Mouse (Mus musculus): ENCODE data around the gene Jak1.

DNA sequence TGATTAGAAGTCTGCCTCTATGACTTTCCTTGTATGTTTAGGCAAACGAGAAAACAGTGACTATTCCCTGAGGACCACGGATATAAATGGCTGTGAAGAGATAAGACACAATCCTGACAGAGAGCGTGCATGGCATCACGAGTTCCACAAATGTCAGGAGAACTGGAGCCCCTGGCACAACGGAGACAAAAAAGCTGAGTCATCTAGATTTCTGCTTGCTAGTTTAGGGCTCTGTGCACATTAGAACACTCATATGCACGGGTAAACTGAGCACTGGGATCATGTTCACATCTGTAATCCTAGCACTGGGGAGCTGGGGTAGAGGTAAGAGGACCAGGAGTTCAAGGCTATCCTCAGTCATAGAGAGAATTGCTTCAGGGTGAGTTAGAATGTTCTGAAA lies 85.2 kb downstream of the Jak1 start:
- TF ChIP-seq CTCF (conservative IDR thresholded peaks at IDR 0.05; ENCODE audit: insufficient read depth, insufficient read length, low read depth, low read length) (no peak), POLR2A (IDR thresholded peaks at IDR 0.05; ENCODE audit: low read depth, low read length) (no peak)

All from kidney, adult 2 months (tissue).